Mouse (Mus musculus) forebrain, postnatal 0 days (tissue): ENCODE measurements around the gene Adora1. TPM values are rescaled to one million over a fixed set of nuclear protein-coding genes. Genes with fewer than 3 reads are reported as not detected.

Source experiments
- ATAC-seq: fragments of 200-750 bp; cut with Nextera tagmentation; 2 replicates; pipeline ENCODE4 v1.8.0; 2017; ENCODE audit warnings: mild to moderate bottlenecking, moderate library complexity
- DNase-seq: peaks from one replicate; pipeline ENCODE4 v3.0.0-alpha.2; 2015
- H3K27ac ChIP-seq: fragments of 300-500 bp; sonication (generic); 2 replicates; pipeline ENCODE4 v1.5.1; 2014; ENCODE audit warnings: low read depth, mild to moderate bottlenecking, antibody characterized with exemption, low read length, moderate library complexity, mixed read lengths
- H3K27me3 ChIP-seq: fragments of 300-500 bp; sonication (generic); 2 replicates; pipeline ENCODE4 v1.6.1; 2014; ENCODE audit warnings: mild to moderate bottlenecking, low read length, mixed read lengths; ENCODE audit not compliant: insufficient read depth
- H3K36me3 ChIP-seq: fragments of 300-500 bp; sonication (generic); 2 replicates; pipeline ENCODE4 v1.6.1; 2014; ENCODE audit warnings: mild to moderate bottlenecking, moderate library complexity; ENCODE audit not compliant: insufficient read depth
- H3K4me1 ChIP-seq: fragments of 300-500 bp; sonication (generic); 2 replicates; pipeline ENCODE4 v1.6.1; 2014; ENCODE audit warnings: antibody characterized with exemption; ENCODE audit not compliant: insufficient read depth
- H3K4me2 ChIP-seq: fragments of 300-500 bp; sonication (generic); 2 replicates; pipeline ENCODE4 v1.6.1; 2014; ENCODE audit warnings: low read depth, mild to moderate bottlenecking, moderate library complexity
- H3K4me3 ChIP-seq: fragments of 300-500 bp; sonication (generic); 2 replicates; pipeline ENCODE4 v1.5.1; 2014; ENCODE audit warnings: low read depth, low read length, mixed read lengths
- H3K9ac ChIP-seq: fragments of 300-500 bp; sonication (generic); 2 replicates; pipeline ENCODE4 v1.6.1; 2014; ENCODE audit warnings: mild to moderate bottlenecking
- H3K9me3 ChIP-seq: fragments of 300-500 bp; sonication (generic); 2 replicates; pipeline ENCODE4 v1.6.1; 2016; ENCODE audit warnings: low read length
- CTCF ChIP-seq: sonication (generic); IDR thresholded peaks from 2 replicates; pipeline ENCODE4 v1.5.1; 2016; ENCODE audit warnings: antibody characterized with exemption, control low read depth, low read depth
- WGBS: fragments of 180-500 bp; shearing (Covaris S2); extraction: QIAGEN DNeasy Blood & Tissue Kit; methylation state at CpG from one replicate; pipeline ENCODE4 v1.1.7; 2014; 5-methylcytosine and 5-hydroxymethylcytosine counted together
- polyA plus RNA-seq: library from polyadenylated mRNA; unstranded; fragments of >200 nt; fragmentation: Nextera tagmentation; extraction: Ambion mirVana; gene quantifications from 2 replicates; pipeline ENCODE4 v1.2.1, GENCODE M21; 2015
- total RNA-seq: library from RNA; depleted of rRNA; stranded (reverse); fragments of >200 nt; gene quantifications from 2 replicates; pipeline ENCODE4 v1.2.3, GENCODE M21; 2014

Gene Adora1
- total and polyA plus RNA-seq, 2 experiments from 2014 or later = 37.5 to 38.4 TPM

- 78% methylated on average over 3 of the region's 3 CpGs for WGBS
- H3K4me1 ChIP-seq = peaks cover 17% of the 10 kb centered on the region
- H3K4me2 ChIP-seq = no peak overlapping the region
Observed at GRCm38 (mm10) chr1:134231681-134232080, 3.5 kb downstream of the Adora1 start.

GRCm38 (mm10) chr1:134231270-134231669 is 4.0 kb downstream of the Adora1 start:
- Histone ChIP-seq H3K4me1 (peaks cover 17% of the 10 kb centered on the region), H3K9me3 (no peaks in the 10 kb centered on the region), H3K27me3 (0 out of 2 replicates have a peak, but pooled peaks cover 2% of the 10 kb centered on the region), H3K36me3 (no peaks in the 10 kb centered on the region), H3K4me3 (no peak overlapping the region), H3K27ac (no peak overlapping the region), H3K9ac (no peak overlapping the region), H3K4me2 (no peak overlapping the region)
- TF ChIP-seq CTCF = no peak
- 69% methylated on average over 3 of the region's 3 CpGs for WGBS
- ATAC-seq = no peak
- DNase-seq = no peak

More at GRCm38 (mm10) chr1:134231681-134232080, 3.5 kb downstream of the Adora1 start:
- Histone ChIP-seq H3K36me3 (no peaks in the 10 kb centered on the region), H3K9ac (no peak overlapping the region), H3K27ac (no peak overlapping the region), H3K27me3 (0 out of 2 replicates have a peak, but pooled peaks cover 5% of the 10 kb centered on the region), H3K4me3 (no peak overlapping the region), H3K9me3 (no peaks in the 10 kb centered on the region)
- ATAC-seq (no peak), DNase-seq (no peak)
- TF ChIP-seq CTCF = no peak

GRCm38 (mm10) chr1:134230638-134231228 is 4.5 kb downstream of the Adora1 start:
- H3K27ac ChIP-seq = no peak overlapping the region

GRCm38 (mm10) chr1:134229806-134230575 is 5.2 kb downstream of the Adora1 start:
- Histone ChIP-seq H3K4me2 (0 out of 2 replicates have a peak overlapping the region, but pooled peaks have one; percentile 2), H3K4me3 (no peak overlapping the region), H3K27ac (no peak overlapping the region), H3K4me1 (peaks cover 17% of the 10 kb centered on the region), H3K9me3 (no peaks in the 10 kb centered on the region), H3K9ac (no peak overlapping the region), H3K27me3 (no peaks in the 10 kb centered on the region), H3K36me3 (no peaks in the 10 kb centered on the region)
- no peak for TF ChIP-seq CTCF
- ATAC-seq (no peak), DNase-seq (no peak)
- 64% methylated on average over 5 of the region's 5 CpGs for WGBS

More at GRCm38 (mm10) chr1:134230638-134231228, 4.5 kb downstream of the Adora1 start:
- H3K4me3 ChIP-seq = no peak overlapping the region
- ATAC-seq (no peak), DNase-seq (no peak)
- 86% methylated on average over 10 of the region's 10 CpGs for WGBS
- no peak overlapping the region for H3K4me2 ChIP-seq
- no peak overlapping the region for H3K9ac ChIP-seq
- H3K9me3 ChIP-seq = no peaks in the 10 kb centered on the region
- peaks cover 17% of the 10 kb centered on the region for H3K4me1 ChIP-seq
- no peaks in the 10 kb centered on the region for H3K27me3 ChIP-seq
- TF ChIP-seq CTCF = no peak
- H3K36me3 ChIP-seq = no peaks in the 10 kb centered on the region

GRCm38 (mm10) chr1:134226739-134227138 is 8.5 kb downstream of the Adora1 start:
- WGBS = 88% methylated on average over 8 of the region's 8 CpGs
- no peaks in the 10 kb centered on the region for H3K36me3 ChIP-seq
- H3K27ac ChIP-seq = no peak overlapping the region
- H3K9me3 ChIP-seq = no peaks in the 10 kb centered on the region
- no peak for TF ChIP-seq CTCF
- H3K9ac ChIP-seq = no peak overlapping the region
- DNase-seq (no peak), ATAC-seq (no peak)
- H3K4me1 ChIP-seq = no peaks in the 10 kb centered on the region
- no peak overlapping the region for H3K4me2 ChIP-seq
- no peaks in the 10 kb centered on the region for H3K27me3 ChIP-seq
- H3K4me3 ChIP-seq = no peak overlapping the region

- no peaks in the 10 kb centered on the region for H3K27me3 ChIP-seq
- no peak for ATAC-seq
- no peaks in the 10 kb centered on the region for H3K9me3 ChIP-seq
- DNase-seq = no peak
- no peaks in the 10 kb centered on the region for H3K4me1 ChIP-seq
- H3K9ac ChIP-seq = no peak overlapping the region
- H3K27ac ChIP-seq = no peak overlapping the region
- no peak overlapping the region for H3K4me2 ChIP-seq
- H3K36me3 ChIP-seq = no peaks in the 10 kb centered on the region
- 91% methylated on average over 5 of the region's 5 CpGs for WGBS
- H3K4me3 ChIP-seq = no peak overlapping the region
- TF ChIP-seq CTCF = no peak
Observed at GRCm38 (mm10) chr1:134225375-134225774, 9.9 kb downstream of the Adora1 start.

- Histone ChIP-seq H3K9me3 (no peaks in the 10 kb centered on the region), H3K27me3 (no peaks in the 10 kb centered on the region), H3K4me1 (no peaks in the 10 kb centered on the region), H3K36me3 (no peaks in the 10 kb centered on the region), H3K4me2 (no peak overlapping the region), H3K9ac (no peak overlapping the region), H3K27ac (no peak overlapping the region), H3K4me3 (no peak overlapping the region)
- DNase-seq (no peak), ATAC-seq (no peak)
- 88% methylated on average over 12 of the region's 12 CpGs for WGBS
- TF ChIP-seq CTCF = no peak
Observed at GRCm38 (mm10) chr1:134224649-134225227, 10.5 kb downstream of the Adora1 start.
